Comparison of ENCODE assay signal across 21 mouse cellular contexts in genomic region chr3:107889236-107889635, GRCm38 (mm10). TPM values are rescaled to one million over a fixed set of nuclear protein-coding genes. Genes with fewer than 3 reads are reported as not detected.
DNase-seq lines count a peak whose midpoint lies in the region; ATAC-seq and TF ChIP-seq lines count a peak whose summit lies in the region.
"Not testable (repeated sequence)": the region's sequence is repeated elsewhere in the genome, so short reads cannot be mapped to it uniquely, and the experiment has no call there.
"Had no signal": no experiment of that assay in that cellular context is flagged by ENCODE, and none has a peak within 500 bp of the region (broad histone marks: within the 10 kb centered on the region; RNA-seq: fewer than 3 reads in every experiment).

No protein-coding gene starts in this region.

- not testable (repeated sequence) for TF ChIP-seq POLR2A in kidney, adult 2 months (IDR thresholded peaks at IDR 0.05; ENCODE audit: low read depth, low read length)

- H3K4me3 ChIP-seq in hindbrain, postnatal 0 days (ENCODE audit: low read length); kidney, adult 2 months (ENCODE audit: insufficient read depth, low read depth, low read length); left cerebral cortex, adult 2 months: not testable (repeated sequence)

- peaks cover 10% of the 10 kb centered on the region for H3K36me3 ChIP-seq in hindbrain, postnatal 0 days (ENCODE audit: insufficient read depth, low read length)
- H3K36me3 ChIP-seq in kidney, adult 2 months (ENCODE audit: control insufficient read depth, insufficient read depth, low read length) = not testable (repeated sequence)

- intact Hi-C loops in left cerebral cortex, adult 2 months (cut with DNase I) = not testable (repeated sequence)

- not testable (repeated sequence) for ATAC-seq in hindbrain, postnatal 0 days

- 0 out of 2 replicates have a peak overlapping the region, but pooled peaks have one; percentile 36 for H3K27ac ChIP-seq in hindbrain, postnatal 0 days
- H3K27ac ChIP-seq in kidney, adult 2 months (ENCODE audit: insufficient read depth, low read depth, low read length) = 0 out of 2 replicates have a peak overlapping the region, but pooled peaks have one; percentile 44
- peak overlapping the region; percentile 15; the same call in 1 of the 2 replicates for H3K27ac ChIP-seq in left cerebral cortex, adult 2 months

- TF ChIP-seq CTCF in hindbrain, postnatal 0 days (IDR thresholded peaks at IDR 0.05; ENCODE audit: low read depth); kidney, adult 2 months (conservative IDR thresholded peaks at IDR 0.05; ENCODE audit: insufficient read depth, insufficient read length, low read depth, low read length); left cerebral cortex, adult 2 months (IDR thresholded peaks at IDR 0.05): not testable (repeated sequence)

- not testable (repeated sequence) for H3K9ac ChIP-seq in hindbrain, postnatal 0 days (replicated peaks; ENCODE audit: low read length)

- not testable (repeated sequence) for H3K4me2 ChIP-seq in hindbrain, postnatal 0 days (ENCODE audit: low read depth, low read length)

- H3K27me3 ChIP-seq in hindbrain, postnatal 0 days (ENCODE audit: insufficient read depth, low read length); kidney, adult 2 months (replicated peaks; ENCODE audit: control insufficient read depth, insufficient read depth, low read length): not testable (repeated sequence)

- DNase-seq in hindbrain, postnatal 0 days (ENCODE audit: low spot score); left cerebral cortex, adult 2 months (ENCODE audit: extremely low spot score in 1 of 2, low spot score in 2 of 2): not testable (repeated sequence)
- DNase-seq in kidney, adult 2 months = peak; percentile 76
- DNase-seq in kidney, adult 9 months = peak; percentile 78
- DNase-seq in kidney, postnatal 36 days = peak; percentile 30 to 58

- not testable (repeated sequence) for H3K4me1 ChIP-seq in hindbrain, postnatal 0 days (ENCODE audit: insufficient read depth, low read length)
- peaks cover 11% of the 10 kb centered on the region for H3K4me1 ChIP-seq in kidney, adult 2 months (ENCODE audit: control insufficient read depth, insufficient read depth, low read length)

- 76% methylated on average over 2 of the region's 2 CpGs for WGBS in hindbrain, postnatal 0 days
- 55% methylated on average over 2 of the region's 2 CpGs for WGBS in kidney, adult 2 months

- not testable (repeated sequence) for H3K9me3 ChIP-seq in hindbrain, postnatal 0 days (ENCODE audit: low read length)

RNA-seq across cellular contexts. Expression of gene Gstm5, which starts 6.4 kb away (rescaled TPM):
- total RNA-seq in hindbrain, postnatal 0 days (2014; rRNA removed) = 164 and 179 TPM in 2 replicates
- 383 and 384 TPM in 2 replicates for polyA plus RNA-seq in hindbrain, postnatal 0 days (2015; fragmentation: Nextera tagmentation; extraction: Ambion mirVana)
- 172 and 198 TPM in 2 replicates for polyA plus RNA-seq in kidney, adult 2 months (2012; rRNA removed)
- 100 to 1,000 TPM; 230 TPM for total RNA-seq in left cerebral cortex, adult 2 months (2021)
- total RNA-seq: G1E had no signal
- polyA plus RNA-seq: activated CD4-positive, CD25-positive, alpha-beta regulatory T cell, adult 4 months; G1E had no signal

RNA-seq across cellular contexts. Expression of gene Eps8l3, which starts 12.2 kb away (rescaled TPM):
- not detected in 2 replicates for total RNA-seq in hindbrain, postnatal 0 days (2014; rRNA removed)
- polyA plus RNA-seq in hindbrain, postnatal 0 days (2015; fragmentation: Nextera tagmentation; extraction: Ambion mirVana) = not detected in 2 replicates
- polyA plus RNA-seq in kidney, adult 2 months (2012; rRNA removed) = 0.72 TPM in 2 replicates
- not detected for total RNA-seq in left cerebral cortex, adult 2 months (2021)
- total RNA-seq: adrenal gland, adult 18-20 months; adrenal gland, adult 8-10 months; adrenal gland, postnatal 14 days; adrenal gland, postnatal 36 days; CH12.LX; G1E had no signal
- polyA plus RNA-seq: activated CD4-positive, CD25-positive, alpha-beta regulatory T cell, adult 4 months; CD4-positive, CD25-positive, alpha-beta regulatory T cell, adult 4 months; cortical plate, adult 2 months; embryonic facial prominence, embryonic 10.5 days; embryonic facial prominence, embryonic 12.5 days; embryonic facial prominence, embryonic 14.5 days; forebrain, embryonic 11.5 days; forebrain, embryonic 13.5 days; forebrain, embryonic 15.5 days; G1E; Patski had no signal

RNA-seq across cellular contexts. Expression of gene Gstm7, which starts 42.4 kb away (rescaled TPM):
- total RNA-seq in hindbrain, postnatal 0 days (2014; rRNA removed) = 29.8 and 41.1 TPM in 2 replicates
- 39.0 and 39.7 TPM in 2 replicates for polyA plus RNA-seq in hindbrain, postnatal 0 days (2015; fragmentation: Nextera tagmentation; extraction: Ambion mirVana)
- polyA plus RNA-seq in kidney, adult 2 months (2012; rRNA removed) = 24.5 and 28.1 TPM in 2 replicates
- 10 to 100 TPM; 82.7 to 85.1 TPM for total RNA-seq in left cerebral cortex, adult 2 months (2021)
- total RNA-seq: CH12.LX, G1E had no signal
- polyA plus RNA-seq: G1E had no signal

RNA-seq across cellular contexts. Expression of gene Gstm6, which starts 54.3 kb away (rescaled TPM):
- total RNA-seq in hindbrain, postnatal 0 days (2014; rRNA removed) = 8.7 and 18.9 TPM in 2 replicates
- polyA plus RNA-seq in hindbrain, postnatal 0 days (2015; fragmentation: Nextera tagmentation; extraction: Ambion mirVana) = 12.6 and 15.5 TPM in 2 replicates
- polyA plus RNA-seq in kidney, adult 2 months (2012; rRNA removed) = 2.5 and 4.3 TPM in 2 replicates
- total RNA-seq in left cerebral cortex, adult 2 months (2021) = 1 to 10 TPM; 4.7 to 6.7 TPM
- polyA plus RNA-seq: activated CD4-positive, CD25-positive, alpha-beta regulatory T cell, adult 4 months; CD4-positive, CD25-positive, alpha-beta regulatory T cell, adult 4 months; G1E had no signal
